Mouse (Mus musculus): Measurements from ENCODE around the gene Gins1. TPM values are rescaled to one million over a fixed set of nuclear protein-coding genes. Genes with fewer than 3 reads are reported as not detected.
A peak's percentile ranks its signal among the peaks of the same experiment; 100 is the strongest.

Gene Gins1
- 10.4 to 13.1 TPM (median 13.0 TPM) in 3 replicates for total RNA-seq (2017)

DNA sequence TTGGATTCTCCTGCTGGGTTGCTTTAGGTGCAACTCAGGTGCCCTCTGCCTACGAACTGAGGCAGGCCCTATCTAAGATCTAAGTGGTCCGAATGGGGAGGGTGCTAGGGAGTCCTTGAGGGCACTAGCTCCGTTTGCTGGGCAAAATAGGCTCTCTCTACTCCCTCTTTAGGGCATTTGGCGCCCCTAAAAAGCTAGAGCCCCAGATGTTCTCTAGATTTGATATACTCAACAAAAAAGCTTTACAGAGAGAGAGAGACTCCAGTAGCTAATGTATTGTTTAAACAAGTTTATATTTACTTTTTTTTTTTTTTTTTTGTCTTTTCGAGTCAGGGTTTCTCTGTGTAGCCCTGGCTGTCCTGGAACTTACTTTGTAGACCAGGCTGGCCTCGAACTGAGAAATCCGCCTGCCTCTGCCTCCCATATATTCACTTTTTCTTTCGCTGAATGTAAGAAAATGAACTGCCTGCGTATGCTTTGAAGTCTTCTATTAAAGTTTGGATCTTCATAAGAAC is at the start of gene Gins1:
Gins1 (plus strand) TSS at position 465 of the 515 bp plus-strand sequence.
- no peak for ATAC-seq (replicated peaks; ENCODE audit: insufficient number of reproducible peaks, low FRiP score, low TSS enrichment, poor library complexity, severe bottlenecking)

DNA sequence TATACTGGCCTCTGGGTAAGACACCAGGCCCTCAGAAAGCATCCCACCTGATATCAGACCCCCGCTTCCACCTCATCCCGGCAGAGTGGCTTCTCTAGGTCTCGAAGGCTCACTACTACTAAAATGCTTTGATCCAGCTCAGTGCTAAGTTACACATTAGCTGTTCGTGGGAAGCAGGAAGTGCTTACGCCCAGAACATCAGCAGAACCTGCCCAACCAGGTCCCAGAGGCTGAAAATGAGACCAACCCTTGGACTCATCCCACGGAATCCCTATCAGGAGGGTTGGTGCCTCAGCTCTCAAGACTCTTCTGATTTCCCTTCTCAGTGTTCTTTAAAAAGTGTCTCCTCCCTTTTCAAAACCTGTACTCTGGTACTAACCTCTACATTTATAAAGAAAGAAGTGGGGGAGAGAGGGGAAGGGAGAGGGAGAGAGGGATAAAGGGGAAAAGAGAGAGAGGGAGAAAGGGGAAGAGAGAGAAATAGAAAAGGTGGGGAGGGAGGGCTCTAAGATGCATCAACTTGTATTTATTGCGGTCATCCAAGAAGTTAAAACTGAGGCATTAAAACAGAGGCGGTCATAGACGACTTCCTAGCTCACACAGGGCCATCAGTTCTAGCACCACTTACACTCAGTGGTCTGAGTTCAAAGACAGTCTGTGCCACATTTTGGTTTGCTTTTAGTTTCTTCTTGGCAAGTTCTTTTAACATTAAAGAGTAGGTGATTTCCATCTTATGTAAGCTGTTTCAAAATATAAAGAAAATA is 46.3 kb upstream of the Gins1 start:
- ATAC-seq (replicated peaks; ENCODE audit: insufficient number of reproducible peaks, low FRiP score, low TSS enrichment, poor library complexity, severe bottlenecking): no peak

DNA sequence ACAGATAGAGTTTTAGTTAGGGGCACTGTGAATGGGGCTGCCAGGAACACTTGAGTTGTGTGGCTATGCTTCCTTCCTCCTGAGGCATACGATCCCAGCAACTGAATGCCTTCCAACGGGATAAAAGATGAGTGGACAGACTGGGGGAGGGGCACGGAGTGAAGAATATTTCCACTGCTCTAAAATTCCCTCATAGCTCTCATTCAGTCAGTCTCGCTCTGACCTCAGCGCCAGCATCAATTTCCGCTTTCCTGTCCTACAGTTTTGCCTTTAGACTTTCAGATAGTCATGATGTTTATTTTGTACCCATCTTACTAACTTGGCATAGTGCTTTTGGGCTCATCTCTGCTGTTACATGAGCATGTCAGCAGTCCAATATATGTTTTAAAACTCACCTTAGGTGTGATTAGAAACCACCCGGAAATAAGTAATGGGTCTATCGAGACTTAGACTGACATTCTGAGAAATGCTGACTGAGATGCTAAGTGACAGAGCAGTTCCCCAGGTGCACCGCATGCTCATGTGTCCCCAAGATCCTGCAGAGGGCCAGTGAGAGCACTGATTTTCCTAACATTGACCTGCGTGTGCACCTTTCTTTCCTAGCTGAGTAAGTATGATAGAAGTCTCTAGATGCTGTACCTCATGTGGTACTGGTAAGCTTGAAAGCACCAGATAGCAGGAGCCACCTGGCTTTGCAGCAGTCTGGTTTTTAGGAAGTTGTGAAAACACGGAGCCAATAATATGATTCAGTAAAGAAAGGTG is 45.3 kb upstream of the Gins1 start:
- no peak for ATAC-seq (replicated peaks; ENCODE audit: insufficient number of reproducible peaks, low FRiP score, low TSS enrichment, poor library complexity, severe bottlenecking)

DNA sequence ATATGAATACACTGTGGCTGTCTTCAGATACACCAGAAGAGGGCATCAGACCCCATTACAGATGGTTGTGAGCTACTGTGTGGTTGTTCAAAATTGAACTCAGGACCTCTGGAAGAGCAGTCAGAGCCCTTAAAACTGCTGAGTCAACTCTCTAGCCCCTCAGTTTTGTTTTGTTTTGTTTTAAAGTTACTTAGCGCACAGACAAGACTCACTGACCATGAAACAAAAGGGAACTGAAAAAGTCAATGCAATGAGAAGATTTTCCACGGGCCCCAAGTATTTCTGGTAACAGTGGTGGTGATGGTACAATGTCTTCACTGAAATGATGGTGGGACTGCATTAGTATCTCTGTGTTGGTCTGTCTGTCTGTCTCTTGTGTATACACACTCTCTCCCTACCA is 44.1 kb upstream of the Gins1 start:
- ATAC-seq (replicated peaks; ENCODE audit: insufficient number of reproducible peaks, low FRiP score, low TSS enrichment, poor library complexity, severe bottlenecking): no peak

GRCm38 (mm10) chr2:150867021-150867420 is 38.2 kb upstream of the Gins1 start:
- no peak for ATAC-seq (replicated peaks; ENCODE audit: insufficient number of reproducible peaks, low FRiP score, low TSS enrichment, poor library complexity, severe bottlenecking)

DNA sequence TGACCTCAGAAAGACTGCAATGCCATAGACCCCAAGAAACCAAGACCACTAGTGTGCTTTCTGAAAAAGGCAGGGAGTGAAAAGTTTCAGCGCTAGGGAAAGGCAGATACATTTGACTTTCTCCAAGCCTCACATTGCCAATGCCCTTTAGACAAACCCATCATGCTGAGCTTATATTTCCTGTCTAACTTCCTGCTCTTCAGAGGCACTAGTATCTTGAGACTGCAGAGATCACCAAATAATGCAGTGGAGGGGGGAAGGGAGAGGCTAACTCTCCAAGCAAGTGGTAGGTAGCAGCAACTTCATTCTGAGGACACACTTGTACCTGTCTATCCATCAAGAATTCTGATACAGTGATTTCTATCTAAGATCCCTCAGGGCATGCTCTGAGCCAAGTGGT is 35.8 kb upstream of the Gins1 start:
- 0 out of 2 replicates have a peak, but pooled peaks have one; percentile 9 for ATAC-seq (replicated peaks; ENCODE audit: insufficient number of reproducible peaks, low FRiP score, low TSS enrichment, poor library complexity, severe bottlenecking)

- ATAC-seq (replicated peaks; ENCODE audit: insufficient number of reproducible peaks, low FRiP score, low TSS enrichment, poor library complexity, severe bottlenecking): peak; percentile 84
These were observed 30.7 kb upstream of the Gins1 start for GRCm38 (mm10) chr2:150874508-150874907.

DNA sequence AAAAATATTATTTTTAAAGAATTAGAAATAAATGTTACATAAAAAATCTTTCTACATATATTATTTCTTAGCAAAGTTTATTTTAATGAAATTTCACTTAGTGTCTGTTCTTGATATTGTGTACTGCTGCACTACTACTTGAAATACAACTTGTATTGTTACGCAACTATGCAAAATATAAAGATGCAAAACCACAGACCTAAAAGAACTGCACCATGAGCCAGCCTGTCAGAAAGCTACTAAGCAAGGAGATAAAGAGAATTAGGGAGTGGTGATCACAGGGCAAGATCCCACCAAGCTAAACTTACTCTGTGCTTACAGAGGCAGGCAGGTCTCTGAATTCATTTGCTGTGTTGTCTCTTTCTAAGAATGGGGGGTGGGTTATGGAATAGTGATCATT is 30.0 kb upstream of the Gins1 start:
- ATAC-seq (replicated peaks; ENCODE audit: insufficient number of reproducible peaks, low FRiP score, low TSS enrichment, poor library complexity, severe bottlenecking): peak; percentile 19; the same call in 1 of the 2 replicates

GRCm38 (mm10) chr2:150877561-150877960 is 27.6 kb upstream of the Gins1 start:
- no peak for ATAC-seq (replicated peaks; ENCODE audit: insufficient number of reproducible peaks, low FRiP score, low TSS enrichment, poor library complexity, severe bottlenecking)

DNA sequence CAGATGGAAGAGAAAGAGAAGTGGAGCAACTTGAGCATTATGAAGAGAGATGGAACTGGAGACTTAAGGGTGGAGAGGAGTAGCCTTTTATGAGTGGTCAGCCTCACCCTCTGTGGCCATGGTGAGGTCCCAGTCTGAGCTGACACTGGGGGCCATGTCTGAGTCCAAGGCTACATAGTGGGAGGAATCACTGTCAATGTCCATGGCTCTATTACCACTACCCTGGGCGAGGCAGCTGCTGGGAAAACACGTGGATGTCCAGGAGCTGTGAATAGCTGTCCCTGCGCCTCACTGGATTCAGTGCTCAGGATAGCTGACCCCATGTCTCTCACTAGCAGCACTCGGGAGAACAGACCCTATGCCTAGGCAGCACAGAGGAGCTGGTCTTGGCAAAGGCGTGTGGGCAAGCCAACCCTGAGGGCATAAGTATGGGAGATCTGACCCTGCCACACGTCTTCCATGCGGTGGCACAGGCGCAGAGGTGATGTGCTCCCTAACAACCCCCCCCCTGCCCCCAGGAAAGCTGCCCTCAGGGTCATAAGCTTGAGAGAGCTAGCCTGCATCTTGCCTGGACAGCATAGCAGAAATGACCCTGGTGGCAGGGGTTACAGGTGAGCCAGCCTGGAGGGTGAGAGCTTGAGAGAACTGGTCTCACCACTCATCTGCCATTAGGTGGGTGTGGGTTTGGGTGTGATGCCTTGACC is 21.0 kb upstream of the Gins1 start:
- peak; percentile 13; the same call in 1 of the 2 replicates for ATAC-seq (replicated peaks; ENCODE audit: insufficient number of reproducible peaks, low FRiP score, low TSS enrichment, poor library complexity, severe bottlenecking)

DNA sequence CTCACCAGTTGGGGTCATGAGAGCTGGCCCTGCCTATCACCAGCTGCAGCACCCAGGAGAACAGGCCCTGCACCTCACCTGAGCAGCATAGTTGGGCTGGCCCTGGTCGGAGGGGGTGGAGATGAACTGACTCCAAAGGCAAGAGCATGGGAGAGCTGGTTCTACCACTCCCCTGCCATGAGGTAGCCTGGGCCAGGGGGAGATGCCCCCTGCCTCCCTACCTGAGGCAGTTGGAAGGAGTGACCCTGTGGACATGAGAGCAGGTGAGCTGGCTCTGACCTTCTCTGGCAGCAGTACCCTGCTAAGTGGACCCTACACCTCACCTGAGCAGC is 20.5 kb upstream of the Gins1 start:
- peak; percentile 15; the same call in 1 of the 2 replicates for ATAC-seq (replicated peaks; ENCODE audit: insufficient number of reproducible peaks, low FRiP score, low TSS enrichment, poor library complexity, severe bottlenecking)

- no peak for ATAC-seq (replicated peaks; ENCODE audit: insufficient number of reproducible peaks, low FRiP score, low TSS enrichment, poor library complexity, severe bottlenecking)
These were observed 19.4 kb upstream of the Gins1 start for GRCm38 (mm10) chr2:150885814-150886213.

DNA sequence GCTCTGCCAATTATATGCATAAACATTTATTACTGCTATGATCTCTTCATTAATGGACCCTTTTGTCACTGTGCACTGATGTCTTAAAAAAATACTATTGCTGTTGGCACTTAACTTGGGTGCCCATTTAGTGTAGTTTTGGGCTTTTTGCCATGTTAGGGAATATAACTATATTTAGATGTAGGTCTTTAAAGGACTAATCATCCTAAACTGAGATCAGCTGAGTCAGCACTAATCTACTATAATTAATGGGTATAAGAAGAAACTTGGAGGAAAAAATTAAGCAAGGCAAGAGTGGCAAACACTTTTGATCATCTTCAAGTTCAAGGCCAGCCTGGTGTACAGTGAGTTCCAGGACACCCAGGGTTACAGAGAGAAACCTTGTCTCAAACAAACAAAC is 18.9 kb upstream of the Gins1 start:
- ATAC-seq (replicated peaks; ENCODE audit: insufficient number of reproducible peaks, low FRiP score, low TSS enrichment, poor library complexity, severe bottlenecking): no peak

- ATAC-seq (replicated peaks; ENCODE audit: insufficient number of reproducible peaks, low FRiP score, low TSS enrichment, poor library complexity, severe bottlenecking): no peak
These were observed 17.8 kb upstream of the Gins1 start for GRCm38 (mm10) chr2:150887370-150887769.

- ATAC-seq (replicated peaks; ENCODE audit: insufficient number of reproducible peaks, low FRiP score, low TSS enrichment, poor library complexity, severe bottlenecking): peak; percentile 72
These were observed 10.5 kb upstream of the Gins1 start for GRCm38 (mm10) chr2:150894617-150895267.

GRCm38 (mm10) chr2:150895691-150896252 is 9.4 kb upstream of the Gins1 start:
- peak; percentile 78 for ATAC-seq (replicated peaks; ENCODE audit: insufficient number of reproducible peaks, low FRiP score, low TSS enrichment, poor library complexity, severe bottlenecking)

DNA sequence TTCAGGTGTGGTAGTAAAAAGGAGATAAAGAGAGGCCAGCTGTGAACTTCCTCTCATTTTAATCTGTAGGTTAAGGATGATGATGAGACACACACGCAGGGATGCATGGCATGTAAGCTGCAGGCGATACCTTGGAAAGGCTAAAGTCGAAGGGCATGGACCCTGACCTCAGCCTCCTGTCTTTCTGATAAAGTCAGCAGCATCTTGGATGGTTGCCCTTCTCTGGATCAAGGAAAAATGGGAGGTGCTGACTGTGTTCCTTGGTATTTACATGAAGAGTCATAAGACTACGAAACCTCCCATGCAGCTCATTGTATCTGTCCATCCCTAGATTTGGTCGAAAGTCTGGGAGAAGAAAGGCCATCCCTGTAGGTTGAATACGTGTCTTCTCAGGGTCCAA is 4.9 kb upstream of the Gins1 start:
- ATAC-seq (replicated peaks; ENCODE audit: insufficient number of reproducible peaks, low FRiP score, low TSS enrichment, poor library complexity, severe bottlenecking): no peak

DNA sequence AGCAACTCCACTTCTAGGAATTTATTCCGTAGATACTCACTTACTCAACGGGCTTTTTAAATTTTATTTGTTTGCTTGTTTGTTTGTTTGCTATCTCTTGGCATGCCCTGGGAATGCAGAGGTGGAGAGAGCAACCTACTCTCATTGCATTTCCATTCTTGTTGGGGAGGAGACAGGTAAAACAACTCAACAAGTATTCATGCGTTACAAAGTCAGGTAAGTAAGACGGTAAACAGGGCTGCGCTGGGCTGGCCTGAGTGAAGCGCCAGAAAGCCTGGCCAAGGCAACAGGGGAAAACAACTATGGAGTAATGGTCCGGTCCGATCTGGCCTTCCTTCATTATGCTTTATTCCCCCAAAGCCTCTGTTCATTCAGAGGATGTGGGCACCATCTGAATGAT is 2.9 kb upstream of the Gins1 start:
- no peak for ATAC-seq (replicated peaks; ENCODE audit: insufficient number of reproducible peaks, low FRiP score, low TSS enrichment, poor library complexity, severe bottlenecking)

Data from monocyte, adult 5-6 weeks (primary cell).